Mouse (Mus musculus): ENCODE results near the gene Usp17lb. TPM values are rescaled to one million over a fixed set of nuclear protein-coding genes. Genes with fewer than 3 reads are reported as not detected.
"Not testable (repeated sequence)": the region's sequence is repeated elsewhere in the genome, so short reads cannot be mapped to it uniquely, and the experiment has no call there.

Gene Usp17lb
- polyA plus RNA-seq (2012; rRNA removed): not detected in 2 replicates

GRCm38 (mm10) chr7:104842503-104842902 is at the start of gene Usp17lb:
Gene Usp17lb (minus strand): TSS chr7:104842603.
- no peak for DNase-seq (ENCODE audit: extremely low spot score in 1 of 2, low spot score in 1 of 2)

- no peak for DNase-seq (ENCODE audit: extremely low spot score in 1 of 2, low spot score in 1 of 2)
Observed at GRCm38 (mm10) chr7:104877731-104878130, 35.3 kb upstream of the Usp17lb start, which contains the start of gene Olfr665. Gene Olfr665 (plus strand): TSS chr7:104878031.

GRCm38 (mm10) chr7:104861381-104861780 is 19.0 kb upstream of the Usp17lb start:
- no peak for DNase-seq (ENCODE audit: extremely low spot score in 1 of 2, low spot score in 1 of 2)

GRCm38 (mm10) chr7:104857683-104858082 is 15.3 kb upstream of the Usp17lb start:
- DNase-seq (ENCODE audit: extremely low spot score in 1 of 2, low spot score in 1 of 2): no peak

GRCm38 (mm10) chr7:104856709-104857108 is 14.3 kb upstream of the Usp17lb start, which contains the start of gene Usp17la:
Gene Usp17la (plus strand): TSS chr7:104857009.
- not testable (repeated sequence) for DNase-seq (ENCODE audit: extremely low spot score in 1 of 2, low spot score in 1 of 2)

- no peak for DNase-seq (ENCODE audit: extremely low spot score in 1 of 2, low spot score in 1 of 2)
Observed at GRCm38 (mm10) chr7:104855248-104855750, 12.9 kb upstream of the Usp17lb start.

- not testable (repeated sequence) for DNase-seq (ENCODE audit: extremely low spot score in 1 of 2, low spot score in 1 of 2)
Observed at GRCm38 (mm10) chr7:104851546-104851945, 9.1 kb upstream of the Usp17lb start.

- no peak for DNase-seq (ENCODE audit: extremely low spot score in 1 of 2, low spot score in 1 of 2)
Observed at GRCm38 (mm10) chr7:104843731-104844287, 1.4 kb upstream of the Usp17lb start.

GRCm38 (mm10) chr7:104810335-104810734 is 32.1 kb downstream of the Usp17lb start:
- DNase-seq (ENCODE audit: extremely low spot score in 1 of 2, low spot score in 1 of 2): not testable (repeated sequence)

GRCm38 (mm10) chr7:104790796-104791195 is 51.6 kb downstream of the Usp17lb start:
- no peak for DNase-seq (ENCODE audit: extremely low spot score in 1 of 2, low spot score in 1 of 2)

Other genes starting within 250 kb of the Usp17lb start
- gene Olfr655, start 240.8 kb downstream of the Usp17lb start, polyA plus RNA-seq (2012; rRNA removed): not detected in 2 replicates
- not detected in 2 replicates for gene Olfr656, start 228.6 kb downstream of the Usp17lb start, polyA plus RNA-seq (2012; rRNA removed)
- gene Olfr657, start 217.8 kb downstream of the Usp17lb start, polyA plus RNA-seq (2012; rRNA removed): not detected in 2 replicates
- 0.06 TPM in 1 of 2 replicates, not detected in the other for gene Olfr658, start 195.3 kb downstream of the Usp17lb start, polyA plus RNA-seq (2012; rRNA removed)
- not detected in 2 replicates for gene Olfr659, start 175.8 kb downstream of the Usp17lb start, polyA plus RNA-seq (2012; rRNA removed)
- 0.11 TPM in 1 of 2 replicates, not detected in the other for gene Olfr661, start 156.1 kb downstream of the Usp17lb start, polyA plus RNA-seq (2012; rRNA removed)
- gene Usp17le, start 65.1 kb downstream of the Usp17lb start, polyA plus RNA-seq (2012; rRNA removed): not detected in 2 replicates
- not detected in 2 replicates for gene Usp17la, start 14.4 kb upstream of the Usp17lb start, polyA plus RNA-seq (2012; rRNA removed)
- not detected in 2 replicates for gene Olfr665, start 35.4 kb upstream of the Usp17lb start, polyA plus RNA-seq (2012; rRNA removed)
- gene Olfr666, start 53.3 kb upstream of the Usp17lb start, polyA plus RNA-seq (2012; rRNA removed): not detected in 2 replicates
- gene Olfr667, start 78.9 kb upstream of the Usp17lb start, polyA plus RNA-seq (2012; rRNA removed): not detected in 2 replicates
- gene Olfr668, start 85.5 kb upstream of the Usp17lb start, polyA plus RNA-seq (2012; rRNA removed): not detected in 2 replicates
- gene Olfr669, start 91.6 kb upstream of the Usp17lb start, polyA plus RNA-seq (2012; rRNA removed): 0.23 TPM in 1 of 2 replicates, not detected in the other
- not detected in 2 replicates for gene Olfr670, start 120.0 kb upstream of the Usp17lb start, polyA plus RNA-seq (2012; rRNA removed)
- not detected in 2 replicates for gene Olfr671, start 136.5 kb upstream of the Usp17lb start, polyA plus RNA-seq (2012; rRNA removed)
- gene Olfr672, start 159.4 kb upstream of the Usp17lb start, polyA plus RNA-seq (2012; rRNA removed): not detected in 2 replicates
- not detected in 2 replicates for gene Olfr675, start 185.9 kb upstream of the Usp17lb start, polyA plus RNA-seq (2012; rRNA removed)
- 0.19 TPM in 1 of 2 replicates, not detected in the other for gene Olfr676, start 190.1 kb upstream of the Usp17lb start, polyA plus RNA-seq (2012; rRNA removed)
- not detected in 2 replicates for gene Olfr677, start 208.8 kb upstream of the Usp17lb start, polyA plus RNA-seq (2012; rRNA removed)
- gene Olfr678, start 221.9 kb upstream of the Usp17lb start, polyA plus RNA-seq (2012; rRNA removed): not detected in 2 replicates
- gene Olfr679, start 238.6 kb upstream of the Usp17lb start, polyA plus RNA-seq (2012; rRNA removed): not detected in 2 replicates

Data from frontal cortex, adult 2 months (tissue).